Mouse (Mus musculus) left cerebral cortex, adult 6 months (tissue): Measurements from ENCODE around the gene 4930524B15Rik. TPM values are rescaled to one million over a fixed set of nuclear protein-coding genes. Genes with fewer than 3 reads are reported as not detected.

Experiments used
- long read RNA-seq, 2 experiments: library from polyadenylated mRNA; unstranded; transcript quantifications; one replicate each; pipeline ENCODE4 v2.0.0; 2019 to 2020
- polyA plus RNA-seq: library from polyadenylated mRNA; unstranded; fragments of <200 nt; fragmentation: Nextera tagmentation; gene quantifications from 2 replicates; pipeline ENCODE4 v1.2.3, GENCODE M21; 2021

4930524B15Rik gene
- polyA plus RNA-seq: 0.09 and 0.20 TPM in 2 replicates
- long read RNA-seq, experiment 1: 0 reads
- long read RNA-seq, experiment 2: 0 reads

GRCm38 (mm10) chr11:31965256-31966134, at the start of gene 4930524B15Rik:
4930524B15Rik (plus strand) TSS chr11:31965592.

GRCm38 (mm10) chr11:32000281-32000680, 34.9 kb downstream of the 4930524B15Rik start, which contains the start of gene Nsg2:
Nsg2 (plus strand) TSS chr11:32000463.

Other genes starting within 250 kb of the 4930524B15Rik start
- gene Cpeb4, start 93.4 kb upstream of the 4930524B15Rik start, polyA plus RNA-seq: 7.4 and 9.4 TPM in 2 replicates
- gene Nsg2, start 34.9 kb downstream of the 4930524B15Rik start, polyA plus RNA-seq: 154 and 161 TPM in 2 replicates
- gene Il9r, start 234.7 kb downstream of the 4930524B15Rik start, polyA plus RNA-seq: not detected in 2 replicates
- 71.7 and 72.2 TPM in 2 replicates for gene Snrnp25, start 239.8 kb downstream of the 4930524B15Rik start, polyA plus RNA-seq